Comparison of ENCODE assay signal across 8 mouse cellular contexts in the genomic region with DNA sequence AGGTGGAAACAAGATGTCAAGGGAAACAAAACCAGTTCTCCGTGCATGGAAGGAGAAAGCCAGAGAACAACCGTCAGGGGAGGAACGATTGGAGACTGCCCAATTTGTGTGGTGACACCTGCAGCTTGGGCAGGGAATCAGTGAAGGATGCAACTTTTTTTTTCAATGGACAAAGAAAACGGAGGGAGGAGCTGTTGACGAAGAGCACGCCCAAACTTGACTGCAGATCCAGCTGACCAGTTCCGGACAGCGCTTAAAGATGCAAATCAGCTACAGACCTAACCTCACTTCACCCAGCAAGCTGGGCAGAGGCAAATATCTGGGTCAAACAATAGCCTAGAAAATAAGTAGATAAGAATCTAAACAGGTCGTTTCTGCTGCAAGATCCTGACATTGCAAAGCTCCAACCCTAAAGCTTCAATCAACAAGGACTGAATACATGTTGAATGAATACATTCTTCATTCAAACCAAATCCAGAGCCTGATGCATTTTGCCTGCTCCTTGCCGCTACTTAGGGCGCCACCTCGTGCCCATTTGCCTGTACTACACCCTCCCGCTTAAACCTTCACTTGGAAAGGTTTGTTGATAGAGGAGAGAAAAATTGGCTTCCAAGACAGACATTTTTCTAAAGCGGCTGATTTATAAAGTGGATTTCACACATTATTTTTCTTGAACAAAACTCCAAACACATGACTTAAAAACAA.
DNase-seq lines count a peak whose midpoint lies in the region; ATAC-seq and TF ChIP-seq lines count a peak whose summit lies in the region.

No protein-coding gene starts in this region.

- DNase-seq in 3T3-L1 (ENCODE audit: low read depth, low spot score) = peak; percentile 91
- peak; percentile 88 to 96 for DNase-seq in cerebellum, postnatal 4 days (ENCODE audit: low spot score in 2 of 2)
- DNase-seq in gastrocnemius, postnatal 25 days = peak; percentile 51
- peak; percentile 91 for DNase-seq in kidney, postnatal 0 days (ENCODE audit: low spot score)
- DNase-seq in liver, embryonic 13.5 days = peak; percentile 58
- peak; percentile 88 for DNase-seq in stomach, postnatal 0 days (ENCODE audit: low spot score)

- no peaks in the 10 kb centered on the region for H3K36me3 ChIP-seq in kidney, postnatal 0 days (ENCODE audit: insufficient read depth, low read length)
- H3K36me3 ChIP-seq in liver, embryonic 13.5 days = no peaks in the 10 kb centered on the region
- no peaks in the 10 kb centered on the region for H3K36me3 ChIP-seq in neural tube, embryonic 14.5 days (ENCODE audit: control insufficient read depth, insufficient read depth, low read length)
- no peaks in the 10 kb centered on the region for H3K36me3 ChIP-seq in stomach, postnatal 0 days (ENCODE audit: control insufficient read depth, insufficient read depth, low read length)

- H3K9me3 ChIP-seq in kidney, postnatal 0 days (replicated peaks; ENCODE audit: low read length) = no peaks in the 10 kb centered on the region
- H3K9me3 ChIP-seq in liver, embryonic 13.5 days (replicated peaks) = no peaks in the 10 kb centered on the region
- H3K9me3 ChIP-seq in neural tube, embryonic 14.5 days (ENCODE audit: control insufficient read depth, low read length) = no peaks in the 10 kb centered on the region
- H3K9me3 ChIP-seq in stomach, postnatal 0 days (ENCODE audit: control insufficient read depth, low read length) = no peaks in the 10 kb centered on the region

- no peak overlapping the region for H3K9ac ChIP-seq in kidney, postnatal 0 days (ENCODE audit: low read depth, low read length)
- H3K9ac ChIP-seq in liver, embryonic 13.5 days = no peak overlapping the region
- no peak overlapping the region for H3K9ac ChIP-seq in neural tube, embryonic 14.5 days (replicated peaks; ENCODE audit: low read depth, low read length)
- no peak overlapping the region for H3K9ac ChIP-seq in stomach, postnatal 0 days (ENCODE audit: low read length)

- H3K27me3 ChIP-seq in kidney, postnatal 0 days (ENCODE audit: insufficient read depth, low read length) = no peaks in the 10 kb centered on the region
- peaks cover 33% of the 10 kb centered on the region for H3K27me3 ChIP-seq in liver, embryonic 13.5 days
- no peaks in the 10 kb centered on the region for H3K27me3 ChIP-seq in neural tube, embryonic 14.5 days (ENCODE audit: control insufficient read depth, insufficient read depth, low read length)
- no peaks in the 10 kb centered on the region for H3K27me3 ChIP-seq in stomach, postnatal 0 days (ENCODE audit: control insufficient read depth, insufficient read depth, low read length)

- TF ChIP-seq EP300 in stomach, postnatal 0 days (optimal IDR thresholded peaks at IDR 0.05) = no peak

- no peak overlapping the region for H3K4me3 ChIP-seq in kidney, postnatal 0 days (replicated peaks; ENCODE audit: low read depth, low read length)
- no peak overlapping the region for H3K4me3 ChIP-seq in liver, embryonic 13.5 days (replicated peaks)
- no peak overlapping the region for H3K4me3 ChIP-seq in neural tube, embryonic 14.5 days (ENCODE audit: low read depth, low read length)
- no peak overlapping the region for H3K4me3 ChIP-seq in stomach, postnatal 0 days (ENCODE audit: low read depth, low read length)

- TF ChIP-seq CTCF in kidney, postnatal 0 days (IDR thresholded peaks at IDR 0.05; ENCODE audit: low read depth) = peak; percentile 99
- peak; percentile 99 for TF ChIP-seq CTCF in stomach, postnatal 0 days (IDR thresholded peaks at IDR 0.05; ENCODE audit: low read depth)

- 0 out of 2 replicates have a peak overlapping the region, but pooled peaks have one; percentile 13 for H3K27ac ChIP-seq in kidney, postnatal 0 days
- no peak overlapping the region for H3K27ac ChIP-seq in liver, embryonic 13.5 days
- no peak overlapping the region for H3K27ac ChIP-seq in neural tube, embryonic 14.5 days (ENCODE audit: low read depth, low read length)
- no peak overlapping the region for H3K27ac ChIP-seq in stomach, postnatal 0 days (replicated peaks)

- peaks cover 13% of the 10 kb centered on the region; the same call in 1 of the 2 replicates for H3K4me1 ChIP-seq in kidney, postnatal 0 days (replicated peaks; ENCODE audit: insufficient read depth, low read length)
- H3K4me1 ChIP-seq in liver, embryonic 13.5 days (replicated peaks) = peaks cover 30% of the 10 kb centered on the region
- H3K4me1 ChIP-seq in neural tube, embryonic 14.5 days (ENCODE audit: control insufficient read depth, insufficient read depth, low read length) = peaks cover 3% of the 10 kb centered on the region; the same call in 1 of the 2 replicates
- no peaks in the 10 kb centered on the region for H3K4me1 ChIP-seq in stomach, postnatal 0 days (replicated peaks; ENCODE audit: control insufficient read depth, insufficient read depth)

- WGBS in kidney, postnatal 0 days = 7% methylated on average over 14 of the region's 14 CpGs
- WGBS in liver, embryonic 13.5 days (ENCODE audit: insufficient replicate concordance) = 11% methylated on average over 14 of the region's 14 CpGs
- WGBS in neural tube, embryonic 14.5 days = 12% methylated on average over 14 of the region's 14 CpGs
- 10% methylated on average over 14 of the region's 14 CpGs for WGBS in stomach, postnatal 0 days

- ATAC-seq in activated CD4-positive, CD25-positive, alpha-beta regulatory T cell, adult 4 months = peak; percentile 63
- no peak for ATAC-seq in kidney, postnatal 0 days (replicated peaks; ENCODE audit: low FRiP score, low read depth)
- ATAC-seq in liver, embryonic 13.5 days (ENCODE audit: low read depth) = no peak
- no peak for ATAC-seq in neural tube, embryonic 14.5 days (ENCODE audit: low read depth)
- ATAC-seq in stomach, postnatal 0 days (ENCODE audit: low FRiP score, low TSS enrichment) = no peak

- H3K4me2 ChIP-seq in kidney, postnatal 0 days (ENCODE audit: low read length) = peak overlapping the region; percentile 24; the same call in 1 of the 2 replicates
- H3K4me2 ChIP-seq in liver, embryonic 13.5 days = no peak overlapping the region
- H3K4me2 ChIP-seq in neural tube, embryonic 14.5 days (ENCODE audit: low read depth, low read length) = 0 out of 2 replicates have a peak overlapping the region, but pooled peaks have one; percentile 17
- no peak overlapping the region for H3K4me2 ChIP-seq in stomach, postnatal 0 days (replicated peaks; ENCODE audit: low read depth)

Comparison
In these comparisons a context has a peak if more than half of its experiments do, and no peak if none do; other contexts are left out.
1. H3K4me2 ChIP-seq: peak in kidney, postnatal 0 days (single experiment) and neural tube, embryonic 14.5 days (single experiment); none in liver, embryonic 13.5 days (single experiment) and stomach, postnatal 0 days (single experiment).
2. Peak in every context shown above with its lines, with median percentiles within 50 percentile points of each other: DNase-seq.